Mouse (Mus musculus): ENCODE data around the gene Ddx19b.

GRCm38 (mm10) chr8:111031572-111031971, at the start of gene Ddx19b:
- TF ChIP-seq HCFC1 (IDR thresholded peaks at IDR 0.05; ENCODE audit: borderline replicate concordance, insufficient read depth, low read length) (no peak), MAFK (IDR thresholded peaks at IDR 0.05; ENCODE audit: insufficient read depth, low read depth, low read length) (no peak)
